Mouse (Mus musculus) hindbrain, embryonic 11.5 days (tissue): Measurements from ENCODE around the gene B230118H07Rik. TPM values are rescaled to one million over a fixed set of nuclear protein-coding genes. Genes with fewer than 3 reads are reported as not detected.

ENCODE experiments used
- ATAC-seq: fragments of 200-750 bp; cut with Nextera tagmentation; 2 replicates; pipeline ENCODE4 v1.8.0; 2017; ENCODE audit warnings: mild to moderate bottlenecking, moderate TSS enrichment, moderate library complexity; ENCODE audit not compliant: low FRiP score
- DNase-seq: peaks from one replicate; pipeline ENCODE4 v3.0.0-alpha.2; 2015; ENCODE audit warnings: low spot score
- H3K27ac ChIP-seq: fragments of 300-500 bp; sonication (generic); 2 replicates; pipeline ENCODE4 v1.5.1; 2014; ENCODE audit warnings: mild to moderate bottlenecking, low read depth, low read length
- H3K27me3 ChIP-seq: fragments of 300-500 bp; sonication (generic); 2 replicates; pipeline ENCODE4 v1.6.1; 2014; ENCODE audit warnings: mild to moderate bottlenecking, low read length, moderate library complexity, mixed read lengths; ENCODE audit not compliant: control insufficient read depth, insufficient read depth
- H3K36me3 ChIP-seq: fragments of 300-500 bp; sonication (generic); 2 replicates; pipeline ENCODE4 v1.6.1; 2014; ENCODE audit warnings: mild to moderate bottlenecking, low read length, moderate library complexity, mixed read lengths; ENCODE audit not compliant: control insufficient read depth, insufficient read depth
- H3K4me1 ChIP-seq: fragments of 300-500 bp; sonication (generic); replicated peaks from 2 replicates; pipeline ENCODE4 v1.6.1; 2014; ENCODE audit warnings: low read length, mixed read lengths; ENCODE audit not compliant: control insufficient read depth, insufficient read depth
- H3K4me2 ChIP-seq: fragments of 300-500 bp; sonication (generic); replicated peaks from 2 replicates; pipeline ENCODE4 v1.6.1; 2014; ENCODE audit warnings: mild to moderate bottlenecking, low read depth, low read length
- H3K4me3 ChIP-seq: fragments of 300-500 bp; sonication (generic); 2 replicates; pipeline ENCODE4 v1.5.1; 2014; ENCODE audit warnings: low read depth, low read length
- H3K9ac ChIP-seq: fragments of 300-500 bp; sonication (generic); 2 replicates; pipeline ENCODE4 v1.6.1; 2014; ENCODE audit warnings: low read depth, low read length
- H3K9me3 ChIP-seq: fragments of 300-500 bp; sonication (generic); 2 replicates; pipeline ENCODE4 v1.6.1; 2016; ENCODE audit warnings: low read length; ENCODE audit not compliant: control insufficient read depth
- WGBS: fragments of 180-500 bp; shearing (Covaris S2); extraction: QIAGEN DNeasy Blood & Tissue Kit; methylation state at CpG from one replicate; pipeline ENCODE4 v1.1.7; 2014; 5-methylcytosine and 5-hydroxymethylcytosine counted together
- polyA plus RNA-seq: library from polyadenylated mRNA; unstranded; fragments of >200 nt; fragmentation: Nextera tagmentation; extraction: Ambion mirVana; gene quantifications from 2 replicates; pipeline ENCODE4 v1.2.1, GENCODE M21; 2014

B230118H07Rik gene
- polyA plus RNA-seq, 1 experiment from 2014 or later, result 72.5 TPM

DNA sequence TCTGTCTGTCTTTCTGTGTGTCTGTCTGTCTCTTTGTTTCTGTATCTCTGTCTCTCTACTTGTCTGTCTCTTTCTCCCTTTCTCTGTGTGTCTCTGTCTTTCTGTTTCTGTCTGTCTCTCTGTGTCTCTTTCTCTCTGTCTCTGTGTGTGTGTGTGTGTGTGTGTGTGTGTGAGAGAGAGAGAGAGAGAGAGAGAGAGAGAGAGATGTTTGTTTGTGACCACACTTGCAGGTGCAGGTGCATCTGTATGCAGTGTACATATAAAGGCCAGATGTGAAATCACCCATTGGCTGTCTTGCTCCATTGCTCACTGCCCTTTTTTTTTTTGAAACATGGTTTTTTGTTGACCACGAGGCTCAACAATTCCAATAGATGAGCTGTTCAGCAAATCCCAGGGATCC is 1.1 kb upstream of the B230118H07Rik start:
- Histone ChIP-seq H3K4me1 (no peaks in the 10 kb centered on the region), H3K4me3 (no peak overlapping the region), H3K27me3 (no peaks in the 10 kb centered on the region), H3K9ac (no peak overlapping the region), H3K9me3 (no peaks in the 10 kb centered on the region), H3K27ac (no peak overlapping the region), H3K36me3 (no peaks in the 10 kb centered on the region), H3K4me2 (no peak overlapping the region)
- WGBS, result 74% methylated on average over 1 of the region's 1 CpGs
- no peak for DNase-seq
- no peak for ATAC-seq

DNA sequence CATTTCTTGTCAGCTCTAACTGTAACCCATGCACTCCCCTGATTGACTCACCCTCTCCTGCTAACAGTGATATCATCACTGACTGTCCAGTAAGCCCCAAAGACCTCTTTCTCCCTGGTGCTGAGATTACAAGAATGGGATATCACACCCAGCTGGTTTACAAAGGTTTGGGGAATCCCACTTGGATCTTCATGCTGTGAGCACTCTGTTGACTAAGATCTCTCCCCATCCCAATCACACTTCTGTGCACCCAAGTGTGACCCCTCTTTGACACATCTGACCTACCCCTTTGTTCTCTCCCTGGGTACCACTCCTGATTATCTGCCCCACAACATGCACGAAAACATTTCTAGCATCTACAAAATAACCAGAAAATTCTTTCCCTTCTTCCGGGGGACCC is 971 bp downstream of the B230118H07Rik start:
- no peaks in the 10 kb centered on the region for H3K27me3 ChIP-seq
- ATAC-seq (no peak), DNase-seq (no peak)
- no peak overlapping the region for H3K4me3 ChIP-seq
- no peaks in the 10 kb centered on the region for H3K36me3 ChIP-seq
- H3K4me1 ChIP-seq, result no peaks in the 10 kb centered on the region
- no peak overlapping the region for H3K27ac ChIP-seq
- no peak overlapping the region for H3K9ac ChIP-seq
- no peak overlapping the region for H3K4me2 ChIP-seq
- WGBS, result 56% methylated on average over 2 of the region's 2 CpGs
- H3K9me3 ChIP-seq, result no peaks in the 10 kb centered on the region

DNA sequence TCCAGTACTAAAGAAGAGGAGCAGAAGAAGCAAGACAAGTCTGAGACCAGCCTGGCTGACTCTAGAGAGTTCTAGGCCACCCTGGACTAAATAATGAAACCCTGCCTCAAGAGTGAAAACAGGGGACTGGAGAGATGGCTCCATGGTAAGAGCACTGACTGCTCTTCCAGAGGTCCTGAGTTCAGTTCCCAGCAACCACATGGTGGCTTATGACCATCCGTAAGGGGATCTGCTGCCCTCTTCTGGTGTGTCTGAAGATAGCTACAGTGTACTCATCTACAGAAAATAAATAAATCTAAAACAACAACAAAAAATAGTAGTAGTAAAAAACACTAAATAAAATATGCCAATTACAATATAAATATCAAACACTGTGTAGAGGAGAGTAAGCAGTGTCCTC is 3.5 kb downstream of the B230118H07Rik start:
- DNase-seq, result no peak
- WGBS, result 86% methylated on average over 1 of the region's 1 CpGs
- Histone ChIP-seq H3K9ac (no peak overlapping the region), H3K9me3 (no peaks in the 10 kb centered on the region), H3K4me3 (no peak overlapping the region), H3K27me3 (no peaks in the 10 kb centered on the region), H3K27ac (no peak overlapping the region), H3K36me3 (no peaks in the 10 kb centered on the region), H3K4me1 (no peaks in the 10 kb centered on the region), H3K4me2 (no peak overlapping the region)
- no peak for ATAC-seq

DNA sequence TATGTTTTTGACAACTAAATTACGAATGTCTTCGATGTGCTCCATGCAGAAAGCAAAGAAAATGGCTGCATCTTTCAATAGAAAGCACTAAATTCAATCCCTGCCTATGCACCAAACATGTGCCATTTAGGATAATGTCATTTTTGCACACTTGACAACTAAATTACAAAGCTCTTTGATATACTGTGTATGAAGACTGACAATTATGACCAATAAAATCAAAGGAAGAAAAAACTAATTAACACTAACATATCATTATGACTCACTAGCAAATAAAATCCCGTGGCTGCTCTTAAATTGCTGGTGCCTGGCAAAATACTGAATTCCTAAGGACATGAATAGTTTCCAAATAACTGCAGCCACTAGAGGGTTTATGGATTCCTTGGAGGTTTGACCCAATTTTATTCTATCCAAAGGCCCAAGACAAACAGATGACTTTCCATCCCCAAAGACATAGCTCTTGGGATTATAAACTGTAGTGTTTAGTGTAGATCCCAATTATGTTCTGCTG is 9.4 kb downstream of the B230118H07Rik start:
- H3K27me3 ChIP-seq, result no peaks in the 10 kb centered on the region
- WGBS, result 89% methylated on average over 3 of the region's 3 CpGs
- no peak overlapping the region for H3K4me3 ChIP-seq
- ATAC-seq (no peak), DNase-seq (no peak)
- H3K27ac ChIP-seq, result no peak overlapping the region
- H3K9me3 ChIP-seq, result no peaks in the 10 kb centered on the region
- H3K9ac ChIP-seq, result no peak overlapping the region
- H3K36me3 ChIP-seq, result no peaks in the 10 kb centered on the region
- H3K4me2 ChIP-seq, result no peak overlapping the region
- H3K4me1 ChIP-seq, result no peaks in the 10 kb centered on the region

DNA sequence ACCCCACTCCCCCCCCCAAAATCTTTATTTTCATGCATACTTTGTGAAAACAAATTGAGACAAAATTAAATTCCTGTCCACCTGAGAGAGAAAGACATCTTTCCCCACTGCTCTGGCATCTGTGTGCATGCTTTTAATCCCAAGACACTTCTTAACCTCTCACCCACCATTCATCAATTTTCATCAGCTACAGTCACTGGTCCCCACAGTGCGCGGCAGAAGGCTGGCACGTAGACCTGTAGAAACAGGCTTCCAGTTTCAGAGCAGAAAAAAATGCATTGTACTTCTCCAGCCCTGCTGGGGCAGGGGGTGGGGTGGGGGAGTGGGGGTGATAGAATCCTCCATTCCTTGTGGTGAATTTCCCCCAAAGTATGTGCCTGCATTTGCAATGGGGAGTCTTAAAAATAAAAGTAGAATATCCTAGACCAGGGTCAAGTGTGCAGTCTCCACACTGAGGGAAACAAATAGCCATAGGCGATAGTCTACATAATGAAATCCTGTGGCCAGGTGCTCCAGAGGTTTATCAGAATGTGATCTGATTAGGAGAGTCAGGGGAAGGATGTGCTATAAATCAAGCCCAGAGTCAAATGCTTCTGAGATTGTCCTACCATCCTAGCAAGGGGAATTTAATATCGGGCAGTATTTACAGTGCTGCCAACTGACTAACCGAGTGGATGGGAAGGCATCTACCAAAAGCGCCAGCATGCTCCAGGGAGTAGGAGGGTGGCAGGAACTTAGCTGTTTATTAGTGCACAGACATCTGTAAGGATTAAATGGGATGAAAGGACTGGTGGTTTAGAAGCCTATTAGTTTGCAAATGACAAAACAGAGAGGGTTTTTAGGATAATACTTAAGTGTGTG is 10.1 kb downstream of the B230118H07Rik start:
- peak; percentile 83 for ATAC-seq
- Histone ChIP-seq H3K4me2 (no peak overlapping the region), H3K9me3 (no peaks in the 10 kb centered on the region), H3K27me3 (no peaks in the 10 kb centered on the region), H3K9ac (no peak overlapping the region), H3K4me3 (no peak overlapping the region), H3K27ac (0 out of 2 replicates have a peak overlapping the region, but pooled peaks have one; percentile 36), H3K4me1 (no peaks in the 10 kb centered on the region), H3K36me3 (no peaks in the 10 kb centered on the region)
- WGBS, result 44% methylated on average over 7 of the region's 7 CpGs
- DNase-seq, result peak; percentile 47

DNA sequence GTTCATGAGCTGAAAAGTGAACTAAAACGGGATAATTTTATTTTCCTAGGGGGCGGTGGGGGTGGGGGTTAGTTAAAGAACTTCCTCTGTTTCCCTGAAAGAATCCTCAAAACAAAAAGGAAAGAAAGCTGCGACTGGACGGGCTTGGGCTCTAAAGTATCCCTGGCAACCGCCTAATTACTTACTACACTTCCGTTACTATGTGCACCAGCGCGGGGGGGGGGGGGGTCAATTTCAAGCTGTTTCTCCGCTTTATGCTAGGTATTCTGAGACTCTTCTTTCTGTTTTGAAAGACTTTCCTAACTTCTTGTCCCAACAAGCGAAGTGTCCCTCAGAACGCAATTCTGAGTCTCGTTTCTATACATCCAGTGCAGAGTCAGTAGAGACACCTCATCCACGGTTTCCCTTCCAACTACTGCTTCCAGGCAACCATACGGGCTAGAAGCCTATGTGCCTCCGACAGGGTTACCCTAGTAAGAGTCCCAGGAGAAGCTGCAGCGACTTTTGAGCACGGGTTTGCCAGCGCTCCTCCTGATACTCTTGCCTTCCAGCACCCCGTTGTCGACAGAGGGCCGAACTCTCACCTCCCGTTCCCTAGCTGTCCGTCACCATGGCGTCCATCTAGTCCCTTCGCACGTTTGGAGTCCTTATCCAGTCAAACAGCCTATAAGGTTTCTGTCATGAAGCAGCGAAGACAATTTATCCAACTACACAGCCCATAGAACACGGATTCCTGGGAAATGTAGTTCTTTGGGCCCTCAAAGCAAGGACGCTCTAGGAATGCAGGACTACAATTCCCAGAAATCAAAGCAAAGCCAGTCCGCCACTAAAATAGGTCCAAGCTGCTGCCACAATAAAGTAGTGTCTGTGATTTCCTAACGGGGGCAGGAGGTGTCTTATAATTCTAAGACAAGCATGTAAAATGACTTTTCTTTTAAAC is 20.8 kb downstream of the B230118H07Rik start:
- no peaks in the 10 kb centered on the region for H3K4me1 ChIP-seq
- peak overlapping the region; percentile 51 for H3K4me2 ChIP-seq
- H3K27ac ChIP-seq, result peak overlapping the region; percentile 80
- DNase-seq, result peak; percentile 95
- peak overlapping the region; percentile 66 for H3K4me3 ChIP-seq
- 1% methylated on average over 31 of the region's 31 CpGs for WGBS
- H3K9ac ChIP-seq, result peak overlapping the region; percentile 70
- no peaks in the 10 kb centered on the region for H3K36me3 ChIP-seq
- ATAC-seq, result peak; percentile 99
- no peaks in the 10 kb centered on the region for H3K27me3 ChIP-seq
- no peaks in the 10 kb centered on the region for H3K9me3 ChIP-seq

DNA sequence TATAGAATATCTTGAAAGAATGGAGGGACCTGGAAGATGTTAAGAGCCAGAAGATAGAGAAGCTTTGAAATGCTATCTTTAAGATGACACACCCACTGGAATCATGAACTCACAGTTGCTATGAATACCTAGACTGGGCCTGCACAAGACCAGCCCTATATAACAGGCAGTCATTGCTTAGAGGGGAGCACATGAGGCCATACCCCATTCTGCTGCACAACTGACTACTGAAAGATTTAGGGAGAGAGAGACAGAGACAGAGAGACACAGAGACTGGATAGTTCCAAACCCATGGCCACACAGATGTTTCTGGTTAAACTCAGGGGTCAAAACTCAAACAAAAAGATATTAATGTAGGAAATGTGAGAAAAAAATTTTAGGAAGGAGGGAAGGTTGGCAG is 22.1 kb downstream of the B230118H07Rik start:
- no peak overlapping the region for H3K4me2 ChIP-seq
- no peak for DNase-seq
- no peak for ATAC-seq
- no peaks in the 10 kb centered on the region for H3K9me3 ChIP-seq
- H3K27ac ChIP-seq, result no peak overlapping the region
- H3K4me3 ChIP-seq, result no peak overlapping the region
- H3K4me1 ChIP-seq, result no peaks in the 10 kb centered on the region
- no peaks in the 10 kb centered on the region for H3K27me3 ChIP-seq
- no peaks in the 10 kb centered on the region for H3K36me3 ChIP-seq
- H3K9ac ChIP-seq, result no peak overlapping the region

DNA sequence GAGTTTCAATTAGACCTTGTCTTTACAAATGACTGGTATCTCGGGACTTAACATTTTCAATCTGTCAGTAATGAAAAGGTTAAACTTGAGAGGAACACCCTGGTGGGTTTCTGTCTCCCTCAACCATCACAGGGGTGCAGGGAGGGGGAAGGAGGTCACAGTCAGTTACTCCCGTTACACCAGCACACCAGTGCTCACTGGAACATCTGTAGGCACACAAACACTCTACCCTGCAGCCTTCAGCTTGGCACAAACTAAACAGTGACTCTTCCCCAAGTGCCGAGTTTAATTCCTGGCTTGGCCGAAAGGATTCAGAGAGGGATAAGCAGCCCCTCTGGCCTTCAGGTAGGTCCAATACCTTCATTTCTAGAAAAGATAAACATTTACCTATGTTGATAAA is 24.8 kb downstream of the B230118H07Rik start, which contains the start of gene Rag2:
Gene Rag2 (plus strand): TSS at position 193 of the 400 bp plus-strand sequence.
- no peak within 1 kb of the TSS for H3K27ac ChIP-seq
- no peak for DNase-seq
- H3K9me3 ChIP-seq, result no peaks in the 10 kb centered on the region
- H3K4me2 ChIP-seq, result no peak within 1 kb of the TSS
- no peak within 1 kb of the TSS for H3K9ac ChIP-seq
- H3K27me3 ChIP-seq, result no peaks in the 10 kb centered on the region
- WGBS, result 62% methylated on average over 4 of the region's 4 CpGs
- no peak for ATAC-seq
- H3K36me3 ChIP-seq, result no peaks in the 10 kb centered on the region
- H3K4me1 ChIP-seq, result no peaks in the 10 kb centered on the region
- H3K4me3 ChIP-seq, result no peak within 1 kb of the TSS
